Mouse (Mus musculus) CH12F3 (cell line): ENCODE data around the gene Homer3.

Experiments
- in situ Hi-C: fragments of 300-500 bp; cut with MboI; formaldehyde crosslinking; loops from 2 replicates; pipeline ENCODE4 v1.14.3; 2020; ENCODE audit warnings: low sequenced_read_pairs

Homer3 gene

DNA sequence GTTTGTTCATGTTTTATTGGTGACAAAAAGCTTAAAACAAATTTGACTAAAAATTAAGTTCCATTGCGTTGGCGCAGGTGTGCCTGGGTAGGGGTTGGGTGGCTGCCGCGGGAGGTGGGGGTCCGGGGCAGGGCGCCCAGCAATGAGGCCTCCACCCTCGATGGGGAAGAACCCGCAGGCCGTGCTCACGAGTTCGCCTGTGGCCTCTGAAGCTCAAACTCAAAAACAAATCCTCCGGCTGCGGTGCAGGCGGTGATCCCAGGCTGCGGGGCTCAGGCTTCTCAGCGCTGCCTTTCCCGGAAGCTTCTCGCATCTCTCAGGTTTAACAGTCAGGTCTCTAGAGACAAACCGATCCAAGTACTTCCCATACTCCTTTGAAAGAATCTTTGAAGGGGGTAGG is 48.9 kb downstream of the Homer3 start:
- in situ Hi-C loops, result no loop called here

DNA sequence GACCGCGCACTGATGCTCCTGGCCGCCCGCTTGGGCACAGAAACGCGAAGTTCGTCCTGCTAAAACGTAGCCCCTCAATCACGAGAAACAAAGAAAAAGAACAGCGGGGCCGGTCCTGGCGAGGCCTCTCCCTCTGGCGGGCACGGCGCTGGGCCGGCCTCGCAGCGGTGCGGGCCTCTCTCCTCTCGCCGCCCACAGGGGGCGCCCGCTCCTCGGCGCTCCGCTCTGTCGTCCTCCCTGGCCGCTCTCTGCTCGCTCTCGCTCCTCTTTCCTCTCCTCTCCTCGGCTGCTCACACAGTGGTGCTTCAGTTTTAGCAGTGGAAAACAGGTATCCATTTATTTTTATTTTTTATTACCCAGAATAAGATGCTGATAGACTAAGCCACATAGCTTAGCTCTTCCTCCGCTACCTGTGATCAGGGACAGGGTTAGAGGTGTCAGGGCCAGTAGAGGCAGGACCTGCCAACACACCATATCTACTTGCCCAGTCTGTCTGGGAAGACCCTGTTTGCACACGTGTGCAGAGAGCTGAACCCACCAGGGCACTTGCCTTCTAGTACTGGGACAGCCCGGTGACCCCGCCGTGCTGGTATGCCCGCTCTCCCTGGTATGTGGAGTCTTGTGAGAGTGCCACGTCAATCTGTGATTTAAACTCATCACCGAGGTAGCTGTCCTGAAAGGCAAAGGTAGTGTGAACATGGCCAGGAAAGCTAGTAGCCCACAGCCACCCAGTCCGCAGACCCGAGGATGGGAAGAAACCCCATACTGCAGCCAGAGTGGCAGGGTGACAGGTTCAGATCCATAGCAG is 49.6 kb downstream of the Homer3 start:
- in situ Hi-C loops, result no loop called here

DNA sequence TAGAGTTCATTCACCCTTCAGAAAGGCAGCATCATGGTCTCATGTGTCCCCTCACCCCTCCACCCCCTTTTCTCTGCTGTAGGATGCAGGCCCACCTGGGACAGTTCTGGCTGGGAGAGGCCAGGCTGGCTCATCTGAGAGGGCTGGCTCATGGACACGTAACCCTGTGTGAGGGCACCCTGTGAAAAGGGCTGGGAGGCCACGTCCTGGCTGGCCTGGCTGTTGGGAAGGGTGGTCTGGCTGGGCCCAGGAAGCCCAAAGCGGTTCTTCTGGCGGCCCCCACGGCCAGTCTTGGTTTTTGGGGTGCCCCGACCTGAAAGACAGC is 50.2 kb downstream of the Homer3 start:
- in situ Hi-C loops, result no loop called here

DNA sequence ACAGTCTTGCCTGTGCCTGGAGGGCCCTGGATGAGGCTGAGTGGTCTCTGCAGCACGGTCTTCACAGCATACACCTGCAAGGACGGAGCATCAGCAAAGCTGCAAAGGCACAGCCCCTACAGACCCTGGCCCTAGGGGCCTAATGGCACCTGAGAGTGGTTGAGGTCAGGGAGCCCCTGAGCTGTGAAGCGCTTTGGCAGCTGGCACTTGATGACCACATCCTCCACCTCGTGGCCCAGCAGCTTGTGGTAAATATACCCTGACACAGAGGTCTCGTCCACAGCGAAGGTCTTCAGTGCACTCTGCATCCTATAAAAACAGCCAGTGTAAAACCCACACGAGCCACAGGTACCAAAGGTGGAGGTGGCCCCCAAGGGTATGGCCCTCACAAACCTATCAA is 56.3 kb downstream of the Homer3 start:
- in situ Hi-C loops, result no loop called here

DNA sequence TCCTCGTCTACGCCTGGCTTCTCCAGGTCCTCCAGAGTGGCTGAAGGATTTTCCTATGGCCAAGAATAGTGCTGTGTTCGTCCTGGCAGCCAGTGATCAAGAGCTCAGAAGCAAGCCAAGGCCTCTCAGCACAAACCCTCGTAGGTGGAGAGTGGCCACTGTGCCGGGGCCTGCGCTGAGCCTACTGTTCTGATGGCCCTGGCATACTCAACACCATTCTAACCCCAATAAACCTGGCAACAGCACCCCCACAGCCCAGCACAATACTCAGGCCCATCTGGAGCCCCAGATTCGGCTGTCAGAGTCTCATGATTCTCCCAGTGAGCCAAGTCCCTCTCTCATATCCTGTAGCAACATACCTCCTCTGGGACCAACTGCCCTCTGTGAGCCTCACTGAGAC is 58.0 kb downstream of the Homer3 start:
- in situ Hi-C loops, result no loop called here

DNA sequence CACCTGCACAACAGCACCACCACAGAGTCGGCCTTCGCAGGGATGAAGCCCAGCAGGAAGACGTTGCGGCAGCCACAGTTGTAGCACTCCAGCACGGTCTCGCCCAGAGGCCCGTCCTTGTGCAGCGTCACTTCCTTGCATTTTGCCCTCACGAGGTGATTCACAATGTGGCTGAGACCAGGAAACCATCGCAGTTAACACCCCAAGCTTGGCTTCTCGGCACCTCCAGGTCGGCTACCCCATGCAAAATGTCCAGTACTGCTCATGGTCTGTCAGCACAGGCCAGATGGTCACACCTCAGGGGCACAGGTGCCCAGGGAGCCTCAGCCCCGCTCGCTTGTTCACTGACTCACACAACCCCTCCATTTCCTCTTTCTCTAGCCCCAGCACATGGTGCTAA is 59.4 kb downstream of the Homer3 start:
- in situ Hi-C loops, result no loop called here

DNA sequence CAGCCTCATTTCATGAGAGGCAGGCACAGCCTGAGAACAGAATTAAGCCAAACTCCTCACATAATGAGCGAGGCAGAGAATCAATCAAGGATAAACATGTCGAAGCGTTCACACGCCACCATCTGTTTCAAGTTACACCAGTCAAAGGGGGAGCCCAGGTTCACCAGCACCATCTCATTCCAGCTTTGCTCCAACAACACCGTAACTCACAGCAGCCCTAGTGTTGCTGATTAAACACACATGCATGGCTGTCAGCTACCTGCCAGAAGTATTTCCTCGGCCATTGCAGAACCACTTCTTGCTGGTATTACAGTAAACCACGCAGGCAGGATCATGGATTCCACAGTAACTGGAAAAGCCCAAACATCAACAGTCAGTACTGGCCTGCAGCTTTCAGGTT is 60.4 kb downstream of the Homer3 start:
- in situ Hi-C loops, result no loop called here

DNA sequence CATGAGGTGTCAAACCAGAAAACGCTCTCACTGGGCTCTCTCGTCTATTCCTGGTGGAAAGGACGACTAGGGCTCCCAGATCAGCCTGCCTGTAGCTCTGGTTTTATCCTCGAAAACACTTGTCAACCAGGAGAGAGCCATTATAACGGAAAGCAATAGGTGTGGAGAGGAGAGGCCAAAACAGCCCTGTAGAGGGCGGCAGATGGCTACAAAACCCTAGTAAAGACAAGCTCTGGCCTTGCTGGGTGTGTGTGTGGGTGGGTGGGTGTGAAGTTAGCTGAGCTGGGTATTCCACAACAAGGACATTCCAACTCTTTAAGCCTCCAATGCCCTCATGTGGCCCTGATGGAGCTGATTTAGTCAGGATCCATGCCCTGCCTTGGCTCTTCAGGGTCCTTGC is 61.1 kb downstream of the Homer3 start:
- in situ Hi-C loops, result no loop called here
